Mouse (Mus musculus) MEL (cell line): Measurements from ENCODE around the gene Sik3. TPM values are rescaled to one million over a fixed set of nuclear protein-coding genes. Genes with fewer than 3 reads are reported as not detected.
A peak's percentile ranks its signal among the peaks of the same experiment; 100 is the strongest.

Experiments used
- DNase-seq: peaks from one replicate; pipeline ENCODE4 v3.0.0; 2011; ENCODE audit warnings: low read depth, low spot score
- H3K27ac ChIP-seq: 2 replicates; pipeline ENCODE4 v1.5.1; 2012; ENCODE audit warnings: low read depth, mild to moderate bottlenecking, control low read depth, low read length, moderate library complexity; ENCODE audit not compliant: control insufficient read depth
- H3K27me3 ChIP-seq, 2 experiments: fragments of 150-350 bp in 1 of 2; sonication (generic) in 1 of 2; 2 replicates each; pipeline ENCODE4 v1.6.1; 2012; ENCODE audit warnings: low read length in 2 of 2, mild to moderate bottlenecking in 2 of 2, improper control_type of control experiment in 1 of 2, moderate library complexity in 1 of 2; ENCODE audit not compliant: insufficient read depth in 2 of 2, control insufficient read depth in 1 of 2
- H3K36me3 ChIP-seq, 2 experiments: 2 replicates each; pipeline ENCODE4 v1.6.1; 2012 to 2014; ENCODE audit warnings: low read length in 2 of 2, improper control_type of control experiment in 1 of 2, inconsistent platforms in 1 of 2, mild to moderate bottlenecking in 1 of 2; ENCODE audit not compliant: insufficient read depth in 2 of 2, control insufficient read depth in 1 of 2
- H3K4me1 ChIP-seq, 2 experiments: fragments of 150-350 bp in 1 of 2; sonication (generic) in 1 of 2; 2 replicates each; pipeline ENCODE4 v1.6.1; 2012; ENCODE audit warnings: low read length in 2 of 2, improper control_type of control experiment in 1 of 2, mild to moderate bottlenecking in 1 of 2; ENCODE audit not compliant: insufficient read depth in 2 of 2, control insufficient read depth in 1 of 2
- H3K4me3 ChIP-seq, 2 experiments: fragments of 150-350 bp in 1 of 2; sonication (generic) in 1 of 2; 2 replicates each; pipeline ENCODE4 v1.5.1; 2012; ENCODE audit warnings: low read depth in 2 of 2, low read length in 2 of 2, mild to moderate bottlenecking in 2 of 2, moderate library complexity in 2 of 2, control low read depth in 1 of 2, improper control_type of control experiment in 1 of 2; ENCODE audit not compliant: control insufficient read depth in 1 of 2, insufficient read depth in 1 of 2
- H3K79me2 ChIP-seq: 2 replicates; pipeline ENCODE4 v1.6.1; 2012; ENCODE audit warnings: mild to moderate bottlenecking, low read length, moderate library complexity; ENCODE audit not compliant: control insufficient read depth, poor library complexity, insufficient read depth
- H3K9ac ChIP-seq: 2 replicates; pipeline ENCODE4 v1.6.1; 2012; ENCODE audit warnings: low read depth, mild to moderate bottlenecking, control low read depth, low read length, moderate library complexity; ENCODE audit not compliant: control insufficient read depth, poor library complexity, severe bottlenecking
- H3K9me3 ChIP-seq: fragments of 150-350 bp; sonication (generic); replicated peaks from 2 replicates; pipeline ENCODE4 v1.6.1; 2012; ENCODE audit warnings: mild to moderate bottlenecking, low read length, improper control_type of control experiment, moderate library complexity; ENCODE audit not compliant: insufficient read depth
- CHD1 ChIP-seq: IDR thresholded peaks from 2 replicates; pipeline ENCODE4 v1.6.1; 2012; ENCODE audit warnings: low read depth, mild to moderate bottlenecking, inconsistent platforms, low read length, improper control_type of control experiment
- CHD2 ChIP-seq: IDR thresholded peaks from 2 replicates; pipeline ENCODE4 v1.6.1; 2011; ENCODE audit warnings: low read length, improper control_type of control experiment
- E2F4 ChIP-seq: IDR thresholded peaks from 2 replicates; pipeline ENCODE4 v1.6.1; 2011; ENCODE audit warnings: low read depth, low read length, improper control_type of control experiment, borderline replicate concordance
- ELF1 ChIP-seq: IDR thresholded peaks from 2 replicates; pipeline ENCODE4 v1.6.1; 2014; ENCODE audit warnings: low read depth, mild to moderate bottlenecking, inconsistent platforms, low read length, improper control_type of control experiment, moderate library complexity
- GABPA ChIP-seq: IDR thresholded peaks from 2 replicates; pipeline ENCODE4 v1.6.1; 2012; ENCODE audit warnings: low read depth, mild to moderate bottlenecking, inconsistent platforms, low read length, improper control_type of control experiment, moderate library complexity
- HCFC1 ChIP-seq: IDR thresholded peaks from 2 replicates; pipeline ENCODE4 v1.6.1; 2012; ENCODE audit warnings: low read depth, mild to moderate bottlenecking, inconsistent platforms, low read length, improper control_type of control experiment, moderate library complexity
- JUND ChIP-seq: IDR thresholded peaks from 2 replicates; pipeline ENCODE4 v1.6.1; 2011; ENCODE audit warnings: low read depth, mild to moderate bottlenecking, improper control_type of control experiment, low read length
- MAFK ChIP-seq: IDR thresholded peaks from 2 replicates; pipeline ENCODE4 v1.6.1; 2011; ENCODE audit warnings: low read depth, mild to moderate bottlenecking, low read length, improper control_type of control experiment, borderline replicate concordance
- MEF2A ChIP-seq: IDR thresholded peaks from 2 replicates; pipeline ENCODE4 v1.6.1; 2014; ENCODE audit warnings: low read depth, mild to moderate bottlenecking, inconsistent platforms, low read length, improper control_type of control experiment; ENCODE audit not compliant: poor library complexity, insufficient replicate concordance, severe bottlenecking; ENCODE audit errors: extremely low read depth
- MXI1 ChIP-seq: IDR thresholded peaks from 2 replicates; pipeline ENCODE4 v1.6.1; 2011; ENCODE audit warnings: mild to moderate bottlenecking, low read depth, low read length, improper control_type of control experiment
- MYB ChIP-seq: IDR thresholded peaks from 2 replicates; pipeline ENCODE4 v1.6.1; 2011; ENCODE audit warnings: mild to moderate bottlenecking, low read depth, low read length, improper control_type of control experiment
- POLR2A ChIP-seq, 2 experiments: IDR thresholded peaks; 2 replicates each; pipeline ENCODE4 v1.6.1; 2011 to 2012; ENCODE audit warnings: low read length in 2 of 2, mild to moderate bottlenecking in 2 of 2, control low read depth in 1 of 2, improper control_type of control experiment in 1 of 2, low read depth in 1 of 2, moderate library complexity in 1 of 2; ENCODE audit not compliant: control insufficient read depth in 1 of 2, insufficient read depth in 1 of 2, poor library complexity in 1 of 2
- POLR2AphosphoS2 ChIP-seq: IDR thresholded peaks from 2 replicates; pipeline ENCODE4 v1.6.1; 2011; ENCODE audit warnings: low read length, improper control_type of control experiment
- RAD21 ChIP-seq: IDR thresholded peaks from 2 replicates; pipeline ENCODE4 v1.6.1; 2011; ENCODE audit warnings: mild to moderate bottlenecking, low read depth, low read length, improper control_type of control experiment
- SIN3A ChIP-seq: IDR thresholded peaks from 2 replicates; pipeline ENCODE4 v1.6.1; 2012; ENCODE audit warnings: low read length, improper control_type of control experiment, inconsistent platforms
- SMC3 ChIP-seq: IDR thresholded peaks from 2 replicates; pipeline ENCODE4 v1.6.1; 2011; ENCODE audit warnings: low read depth, low read length, improper control_type of control experiment
- TAL1 ChIP-seq: IDR thresholded peaks from 2 replicates; pipeline ENCODE4 v1.6.1; 2012; ENCODE audit warnings: mild to moderate bottlenecking, inconsistent platforms, low read length, moderate library complexity, mixed read lengths
- TBP ChIP-seq: IDR thresholded peaks from 2 replicates; pipeline ENCODE4 v1.8.0; 2011; ENCODE audit warnings: low read depth, low read length, improper control_type of control experiment
- TCF12 ChIP-seq: IDR thresholded peaks from 2 replicates; pipeline ENCODE4 v1.6.1; 2014; ENCODE audit warnings: low read depth, mild to moderate bottlenecking, inconsistent platforms, low read length, improper control_type of control experiment, moderate library complexity
- UBTF ChIP-seq: IDR thresholded peaks from 2 replicates; pipeline ENCODE4 v1.6.1; 2012; ENCODE audit warnings: low read depth, mild to moderate bottlenecking, inconsistent platforms, low read length, improper control_type of control experiment, moderate library complexity, borderline replicate concordance; ENCODE audit not compliant: insufficient read depth
- USF1 ChIP-seq: IDR thresholded peaks from 2 replicates; pipeline ENCODE4 v1.6.1; 2014; ENCODE audit warnings: low read depth, mild to moderate bottlenecking, inconsistent platforms, low read length, improper control_type of control experiment, moderate library complexity
- USF2 ChIP-seq, 2 experiments: IDR thresholded peaks; 2 replicates each; pipeline ENCODE4 v1.6.1; 2011 to 2012; ENCODE audit warnings: improper control_type of control experiment in 2 of 2, low read length in 2 of 2, borderline replicate concordance in 1 of 2, inconsistent platforms in 1 of 2, low read depth in 1 of 2, mild to moderate bottlenecking in 1 of 2; ENCODE audit not compliant: insufficient read depth in 1 of 2
- ZC3H11A ChIP-seq: IDR thresholded peaks from 2 replicates; pipeline ENCODE4 v1.6.1; 2012; ENCODE audit warnings: low read depth, mild to moderate bottlenecking, inconsistent platforms, low read length, improper control_type of control experiment
- ZKSCAN1 ChIP-seq: IDR thresholded peaks from 2 replicates; pipeline ENCODE4 v1.6.1; 2012; ENCODE audit warnings: low read depth, mild to moderate bottlenecking, inconsistent platforms, low read length, improper control_type of control experiment, moderate library complexity
- ZNF384 ChIP-seq: IDR thresholded peaks from 2 replicates; pipeline ENCODE4 v1.6.1; 2012; ENCODE audit warnings: low read depth, mild to moderate bottlenecking, inconsistent platforms, low read length, improper control_type of control experiment
- polyA plus RNA-seq, 2 experiments: library from polyadenylated mRNA; stranded (reverse) in 1 of 2; unstranded in 1 of 2; fragments of >175 nt in 1 of 2; fragments of >200 nt in 1 of 2; gene quantifications; 2 replicates each; pipeline versions ENCODE4 v1.2.1 to v1.2.4; 2012; ENCODE audit warnings: low replicate concordance in 2 of 2, low read depth in 1 of 2; ENCODE audit not compliant: insufficient read length in 2 of 2, insufficient read depth in 1 of 2, missing spikeins in 1 of 2
- total RNA-seq: library from RNA; depleted of rRNA; stranded (reverse); fragments of 300-350 nt; gene quantifications from 2 replicates; pipeline ENCODE4 v1.2.3, GENCODE M21; 2012

The Sik3 gene
- total and polyA plus RNA-seq, 3 experiments, result 78.7 to 111 TPM; not detected in 1

- Histone ChIP-seq H3K79me2 (peaks cover 70% of the 10 kb centered on the region), H3K4me1 (peaks cover 9 to 11% of the 10 kb centered on the region in 2 experiments), H3K27ac (no peak overlapping the region), H3K9ac (no peak overlapping the region), H3K9me3 (no peaks in the 10 kb centered on the region), H3K27me3 (no peaks in the 10 kb centered on the region), H3K36me3 (peaks cover 7 to 13% of the 10 kb centered on the region in 2 experiments), H3K4me3 (no peak overlapping the region)
- no peak for DNase-seq
- TF ChIP-seq JUND, result no peak
- no peak for TF ChIP-seq TCF12
- TF ChIP-seq E2F4, result no peak
These were observed 19.6 kb downstream of the Sik3 start for GRCm38 (mm10) chr9:46032190-46032589.

- DNase-seq, result no peak
- no peak overlapping the region for H3K4me3 ChIP-seq
- no peak overlapping the region for H3K27ac ChIP-seq
- TF ChIP-seq RAD21 (no peak), CHD1 (no peak), SMC3 (no peak), MAFK (no peak), ZKSCAN1 (no peak), POLR2AphosphoS2 (no peak)
- H3K27me3 ChIP-seq, result no peaks in the 10 kb centered on the region
- H3K9me3 ChIP-seq, result no peaks in the 10 kb centered on the region
- no peak overlapping the region for H3K9ac ChIP-seq
- H3K79me2 ChIP-seq, result peaks cover 71% of the 10 kb centered on the region
- peaks cover 9 to 11% of the 10 kb centered on the region in 2 experiments for H3K4me1 ChIP-seq
- peaks cover 7 to 13% of the 10 kb centered on the region in 2 experiments for H3K36me3 ChIP-seq
These were observed 20.4 kb downstream of the Sik3 start for GRCm38 (mm10) chr9:46033058-46033457.

GRCm38 (mm10) chr9:46033862-46034261, 21.2 kb downstream of the Sik3 start:
- H3K4me3 ChIP-seq, result no peak overlapping the region
- H3K79me2 ChIP-seq, result peaks cover 74% of the 10 kb centered on the region
- H3K9ac ChIP-seq, result no peak overlapping the region
- peak; percentile 73 for DNase-seq
- H3K36me3 ChIP-seq, result peaks cover 7 to 13% of the 10 kb centered on the region in 2 experiments
- H3K9me3 ChIP-seq, result no peaks in the 10 kb centered on the region
- H3K4me1 ChIP-seq, result peaks cover 9 to 11% of the 10 kb centered on the region in 2 experiments
- peak overlapping the region; percentile 40 for H3K27ac ChIP-seq
- H3K27me3 ChIP-seq, result no peaks in the 10 kb centered on the region
- TF ChIP-seq SIN3A (peak; percentile 56), ELF1 (0 out of 2 replicates have a peak, but pooled peaks have one; percentile 12), UBTF (no peak), TBP (no peak), HCFC1 (no peak), CHD2 (no peak), USF2 (IDR thresholded peaks at IDR 0.05; ENCODE audit: borderline replicate concordance in 1 of 2, insufficient read depth in 1 of 2, low read depth in 1 of 2, low read length in 2 of 2) (no peak), POLR2A (IDR thresholded peaks at IDR 0.05; ENCODE audit: control insufficient read depth in 1 of 2, insufficient read depth in 1 of 2, low read depth in 1 of 2, low read length in 2 of 2, poor library complexity in 1 of 2) (no peak), ZNF384 (peak; percentile 44; the same call in 1 of the 2 replicates), MEF2A (no peak), GABPA (no peak), TAL1 (no peak), USF1 (no peak), MXI1 (no peak), MYB (no peak), ZC3H11A (no peak)
- TF ChIP-seq, all 39 proteins: peak for 3
